Mouse (Mus musculus): ENCODE measurements at regions not wholly inside any gene's neighbourhood (a gene's known extent, or its start where the extent isn't known, plus 50 kb on each side); places are given as distances from the start of the nearest gene placed in this dataset.

DNA sequence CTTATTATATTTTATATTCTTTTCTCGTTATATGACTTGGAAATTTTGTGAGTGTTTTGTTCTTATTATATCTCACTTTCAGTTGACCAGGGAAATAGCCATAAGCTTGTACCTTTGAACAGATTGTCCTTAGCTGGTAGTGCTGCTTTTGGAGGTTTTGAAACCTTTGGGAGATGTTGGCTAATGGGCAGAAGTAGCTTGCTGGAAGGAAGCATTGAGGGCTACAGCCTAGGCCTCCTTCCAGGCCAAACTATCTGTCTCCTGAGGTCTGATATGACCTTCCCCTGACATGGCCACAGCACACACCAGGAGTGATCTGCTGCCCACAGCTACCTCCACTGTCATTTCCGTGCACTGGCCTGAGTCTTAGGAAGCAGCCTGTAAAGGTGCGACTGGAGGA is 56.8 kb downstream of the Cdkn2c start:
- DNase-seq (ENCODE audit: low read depth, low spot score), result peak; percentile 3

DNA sequence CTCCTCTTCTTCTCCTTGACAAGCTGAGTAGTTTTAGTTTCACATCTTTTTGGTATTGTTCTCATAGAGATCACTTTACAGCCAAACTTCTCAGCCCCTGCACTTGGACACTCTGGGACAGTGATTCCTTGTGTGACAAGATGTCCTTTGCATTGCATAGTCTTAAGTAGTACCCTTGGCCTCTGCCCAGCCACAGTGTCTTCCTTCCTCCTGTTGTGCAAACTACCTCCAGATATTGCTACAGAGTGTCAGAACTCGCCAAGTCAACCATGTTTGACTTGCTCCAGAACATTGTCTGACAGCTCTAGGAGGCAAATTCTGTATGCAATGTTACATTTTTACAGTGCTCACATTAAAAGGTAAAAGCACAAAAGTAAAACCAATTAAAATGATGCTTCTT is 57.2 kb downstream of the Cdkn2c start:
- peak; percentile 5 for DNase-seq (ENCODE audit: low read depth, low spot score)

DNA sequence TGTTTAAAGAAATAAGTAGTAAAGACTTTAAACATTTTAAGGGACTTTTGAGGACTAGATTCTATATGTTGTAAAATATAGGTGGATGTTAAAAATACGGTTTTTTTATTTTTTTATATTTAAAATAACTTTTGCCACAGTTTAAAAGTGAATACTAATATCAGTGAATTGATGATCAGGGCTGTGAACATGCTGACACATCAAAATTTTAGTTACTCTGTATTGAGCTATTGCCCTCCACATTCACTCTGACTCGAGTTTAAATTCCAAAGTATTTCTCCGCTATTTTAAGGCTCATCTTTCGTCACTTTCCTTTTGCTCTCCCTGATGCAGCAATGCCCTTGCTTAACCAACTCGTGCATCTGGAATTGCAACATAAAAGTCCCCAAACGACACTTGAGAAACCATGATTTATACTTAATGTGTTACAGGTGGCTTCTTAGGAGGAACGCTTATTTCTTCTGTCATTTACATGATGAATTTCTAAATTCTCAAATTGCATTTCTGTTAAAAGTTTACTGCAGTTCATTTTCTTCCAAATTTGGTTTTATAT is 58.7 kb upstream of the 4930522H14Rik start:
- peak; percentile 27 for DNase-seq (ENCODE audit: low read depth, low spot score)

DNA sequence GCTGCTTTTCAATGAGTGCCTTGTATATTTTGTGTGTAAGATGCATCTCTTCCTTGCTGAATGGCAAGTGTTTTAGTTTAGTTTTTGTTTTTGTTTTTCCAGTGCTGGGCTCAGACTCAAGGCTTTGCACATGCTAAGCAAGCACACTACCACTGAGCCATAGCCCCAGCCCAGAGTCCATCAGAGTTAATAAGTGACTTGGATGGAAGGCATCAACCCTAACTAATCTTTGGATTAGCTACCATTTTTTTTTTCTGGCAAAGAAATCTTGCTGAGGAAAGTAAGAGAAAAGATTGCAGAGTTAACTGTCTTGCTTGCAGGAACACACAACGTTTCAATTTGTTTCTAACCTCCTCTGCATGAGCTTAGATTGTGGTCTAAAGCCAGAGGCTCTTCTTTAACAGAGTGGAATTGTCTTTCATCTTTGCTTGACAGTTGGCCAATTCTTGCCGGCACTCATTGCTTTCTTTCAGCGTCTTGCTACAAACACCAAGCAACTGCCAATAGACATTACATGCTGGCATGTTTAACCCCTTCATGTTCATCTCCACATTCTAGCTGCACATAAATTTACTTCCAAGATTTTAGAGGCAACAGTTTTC is 52.2 kb upstream of the 4930522H14Rik start:
- no peak for DNase-seq (ENCODE audit: low read depth, low spot score)

DNA sequence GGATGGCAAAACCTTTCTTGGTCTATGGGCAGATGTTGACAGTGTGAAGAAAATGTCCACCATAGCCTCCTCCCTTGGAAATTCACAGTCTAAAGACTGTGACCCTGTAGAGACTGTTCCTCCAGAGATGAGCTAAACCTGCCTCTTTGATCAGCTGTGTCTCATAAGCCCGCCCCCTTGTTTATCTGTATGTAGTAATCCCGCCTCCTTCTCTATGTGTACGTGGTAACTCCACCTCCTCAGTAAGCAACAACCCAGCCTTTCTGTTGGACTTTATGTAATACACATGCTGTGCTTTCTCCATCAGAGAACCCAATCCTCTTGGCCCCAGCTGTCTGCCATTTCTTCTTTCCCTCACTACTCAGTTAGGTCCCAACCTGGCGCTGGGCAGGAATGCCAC is 51.4 kb upstream of the 4930522H14Rik start:
- DNase-seq (ENCODE audit: low read depth, low spot score), result no peak
